Mouse (Mus musculus) lung, postnatal 4 days (tissue): ENCODE measurements around the gene Prg4.

Source experiments
- DNase-seq, 2 experiments: peaks; one replicate each; pipeline ENCODE4 v3.0.0; 2021

Prg4 gene

GRCm38 (mm10) chr1:150403914-150404313, 62.1 kb downstream of the Prg4 start:
- DNase-seq: no peak
